Mouse (Mus musculus) inflammation-experienced regulatory T-cells, adult 6 months (primary cell): ENCODE data around the gene Jagn1. TPM values are rescaled to one million over a fixed set of nuclear protein-coding genes. Genes with fewer than 3 reads are reported as not detected.

ENCODE experiments used
- ATAC-seq: one replicate; pipeline ENCODE4 v1.8.0; 2017
- polyA plus RNA-seq, 3 experiments: library from polyadenylated mRNA; unstranded; fragments of 100-300 nt; shearing (Covaris generic); gene quantifications; one replicate each; pipeline ENCODE4 v1.2.1; 2017

Gene Jagn1
- polyA plus RNA-seq, 3 experiments from 2014 or later: 50.3 to 60.1 (median 56.3) TPM

DNA sequence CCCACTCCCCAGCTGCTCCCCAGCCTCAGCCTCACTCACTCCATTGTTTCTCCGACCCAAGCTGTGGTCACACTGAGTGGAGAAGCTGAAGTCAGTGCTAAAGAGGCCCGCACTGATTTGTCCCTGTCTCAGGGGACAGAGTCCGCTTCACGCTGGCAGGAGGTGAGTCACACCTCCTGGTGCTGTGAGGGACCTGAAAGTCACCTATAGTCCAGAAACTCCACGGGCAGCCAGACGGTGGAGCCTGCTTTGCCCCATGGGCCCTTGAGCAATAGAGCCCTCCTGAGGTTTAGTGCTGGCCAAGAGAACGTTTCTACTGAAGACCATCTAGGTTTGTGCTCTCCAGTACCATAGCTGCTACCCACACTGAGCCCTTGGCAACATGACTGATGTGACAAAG lies 7.7 kb upstream of the Jagn1 start:
- ATAC-seq: no peak

DNA sequence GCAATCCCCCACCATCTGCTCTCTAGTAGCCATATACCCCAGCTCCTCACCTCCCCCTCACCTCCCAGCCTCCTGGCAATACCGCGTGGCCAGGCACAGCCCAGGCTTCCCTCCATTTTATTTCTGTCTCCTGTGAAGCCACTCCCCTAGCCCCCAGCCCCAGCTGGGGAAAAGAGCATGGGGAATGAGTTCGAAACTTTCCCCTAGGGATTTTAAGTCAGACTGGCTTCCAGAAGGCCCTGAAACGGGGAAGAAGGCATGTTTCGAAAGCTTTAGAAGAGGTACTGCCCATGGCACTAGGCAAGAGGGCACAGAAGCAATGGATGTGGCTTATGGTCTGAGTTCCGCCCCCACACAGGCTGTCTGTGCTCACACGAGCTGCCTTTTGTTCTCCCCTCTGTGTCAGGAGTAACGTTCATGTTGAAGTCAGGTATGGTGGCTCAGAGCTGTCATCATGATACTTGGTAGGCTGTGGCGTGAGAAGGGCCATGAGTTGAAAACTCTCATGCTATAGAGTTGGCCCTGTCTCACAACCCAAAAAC lies 6.6 kb upstream of the Jagn1 start, which contains the start of gene Cidec:
TSS of gene Cidec (minus strand) at position 97 of the 542 bp plus-strand sequence.
- ATAC-seq: no peak

DNA sequence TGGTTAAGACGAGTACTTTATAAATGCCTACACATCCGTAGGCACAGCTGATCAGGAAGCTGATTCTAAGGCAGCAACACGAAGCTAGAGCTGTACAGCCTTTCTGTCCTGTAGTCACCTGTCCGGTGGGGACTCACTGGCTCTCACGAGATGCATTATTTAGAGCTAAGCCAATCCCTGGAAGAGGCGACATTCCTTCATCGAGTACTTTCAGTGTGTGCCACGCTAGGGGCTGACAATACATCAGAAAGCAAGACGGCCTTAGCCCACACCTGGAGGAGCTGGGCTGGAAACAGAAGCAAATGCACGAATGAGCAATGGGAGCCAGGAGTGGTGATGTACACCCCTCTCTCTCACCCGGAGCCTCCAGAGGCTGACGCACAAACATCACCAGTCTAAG lies 5.2 kb upstream of the Jagn1 start:
- no peak for ATAC-seq

DNA sequence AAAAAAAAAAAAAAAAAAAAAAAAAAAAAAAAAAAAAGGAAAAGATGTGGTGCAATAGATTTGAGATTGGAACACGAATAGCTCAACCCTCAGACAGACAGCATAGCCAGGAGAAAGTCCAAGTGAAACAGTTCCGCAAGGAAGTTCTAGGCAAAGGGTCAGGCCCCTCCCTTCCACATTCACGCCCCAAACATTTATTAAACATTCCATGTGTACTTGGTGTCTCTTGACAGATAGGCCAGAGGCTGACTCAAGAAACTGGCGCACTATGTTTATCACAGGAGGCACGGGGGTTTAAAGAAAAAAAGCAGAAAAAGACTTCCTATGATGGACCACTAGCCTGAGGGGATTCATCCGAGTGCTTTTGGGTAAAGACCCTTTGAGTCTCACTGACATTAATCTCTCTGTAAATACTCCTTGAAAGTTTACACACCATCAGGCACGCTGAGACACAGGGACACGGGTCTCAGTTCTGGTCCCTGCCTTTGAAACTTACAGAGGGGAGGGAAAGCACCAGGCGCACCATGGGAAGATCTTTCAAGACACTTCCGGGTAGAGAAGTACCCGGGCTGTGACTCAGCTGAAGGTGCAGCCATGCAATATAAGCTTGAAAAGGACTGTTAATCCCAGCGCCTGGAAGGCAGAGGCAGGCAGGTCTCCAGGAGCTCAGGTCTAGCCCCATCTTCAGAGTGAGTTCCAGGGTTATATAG lies 3.5 kb upstream of the Jagn1 start:
- no peak for ATAC-seq

DNA sequence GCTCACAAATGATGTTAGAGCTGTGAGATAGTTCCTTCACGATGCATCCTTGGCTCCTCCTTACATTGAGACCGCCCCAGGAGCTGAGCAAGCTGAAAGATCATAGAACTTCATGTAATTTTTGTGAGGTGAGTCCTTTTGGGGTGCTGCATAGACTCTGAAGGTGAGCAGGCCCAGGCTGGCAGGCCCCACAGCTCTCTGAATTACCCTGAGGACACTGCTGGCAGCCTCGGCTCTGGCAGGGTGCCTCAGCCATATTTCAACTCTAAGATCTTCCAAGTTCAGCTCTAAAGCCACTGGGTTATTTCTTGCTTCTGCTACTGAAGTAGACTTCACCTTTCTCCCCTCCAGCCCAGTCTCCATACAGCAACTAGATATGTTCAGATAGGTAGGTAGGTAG lies 1.7 kb upstream of the Jagn1 start:
- no peak for ATAC-seq

DNA sequence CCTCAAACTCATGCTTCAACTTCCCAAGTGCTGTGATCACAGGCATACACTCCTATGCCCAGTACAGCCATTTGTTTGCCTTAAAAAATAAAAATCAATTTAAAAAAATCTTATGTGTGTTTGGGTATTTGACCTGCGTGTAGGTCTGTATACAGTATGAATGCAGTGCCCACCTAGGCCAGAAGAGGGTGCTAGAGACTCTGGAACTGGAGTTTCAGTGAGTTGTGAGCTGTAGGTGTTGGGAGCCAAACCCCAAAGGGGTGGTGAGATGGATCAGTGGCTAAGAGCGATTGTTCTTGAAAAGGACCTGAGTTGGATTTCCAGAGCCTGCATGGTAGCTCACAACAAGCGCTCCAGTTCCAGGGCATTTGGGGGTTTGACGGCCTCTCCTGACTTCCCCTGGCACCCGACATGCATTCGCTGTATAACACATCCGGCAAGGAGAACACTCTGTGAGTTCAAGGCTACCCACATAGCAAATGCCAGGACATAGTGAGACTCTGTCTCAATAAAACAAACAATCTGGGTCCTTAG lies 1.2 kb upstream of the Jagn1 start:
- ATAC-seq: peak; percentile 68

DNA sequence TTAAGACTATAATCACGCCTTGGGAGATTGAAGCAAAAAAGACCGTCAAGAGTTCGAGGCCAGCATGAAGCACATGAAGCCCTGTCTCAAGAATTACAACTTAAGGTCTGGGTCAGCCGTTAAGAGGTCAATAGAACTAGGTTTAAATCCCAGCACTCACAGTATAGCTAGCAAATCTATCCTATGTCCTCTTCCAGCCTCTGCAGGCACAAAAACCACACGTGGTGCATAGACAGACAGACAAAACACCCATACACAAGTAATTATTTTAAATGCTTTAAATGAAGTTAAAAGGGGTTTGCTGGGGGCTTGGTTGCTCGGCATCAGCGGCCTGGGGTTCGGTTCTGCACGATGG lies 305 bp upstream of the Jagn1 start:
- peak; percentile 14 for ATAC-seq

DNA sequence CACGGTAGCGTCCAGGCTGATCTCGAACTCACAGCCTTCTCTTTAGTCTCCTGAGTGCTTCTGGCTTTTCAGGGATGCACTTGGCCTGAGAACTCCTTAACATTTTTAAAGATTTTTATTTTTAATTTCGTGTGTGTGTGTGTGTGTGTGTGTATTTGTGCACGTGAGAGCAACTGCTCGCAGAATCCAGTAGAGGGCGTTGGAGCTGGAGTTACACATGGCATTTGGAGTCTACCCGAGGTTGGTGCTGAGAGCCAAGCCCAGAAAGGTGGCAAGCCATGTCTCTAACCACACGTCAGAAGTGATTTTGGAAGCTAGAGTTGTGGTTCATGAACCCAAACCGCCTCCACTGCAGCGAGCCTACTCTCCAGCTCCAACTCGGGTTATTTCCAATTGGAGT lies 722 bp downstream of the Jagn1 start:
- no peak for ATAC-seq

DNA sequence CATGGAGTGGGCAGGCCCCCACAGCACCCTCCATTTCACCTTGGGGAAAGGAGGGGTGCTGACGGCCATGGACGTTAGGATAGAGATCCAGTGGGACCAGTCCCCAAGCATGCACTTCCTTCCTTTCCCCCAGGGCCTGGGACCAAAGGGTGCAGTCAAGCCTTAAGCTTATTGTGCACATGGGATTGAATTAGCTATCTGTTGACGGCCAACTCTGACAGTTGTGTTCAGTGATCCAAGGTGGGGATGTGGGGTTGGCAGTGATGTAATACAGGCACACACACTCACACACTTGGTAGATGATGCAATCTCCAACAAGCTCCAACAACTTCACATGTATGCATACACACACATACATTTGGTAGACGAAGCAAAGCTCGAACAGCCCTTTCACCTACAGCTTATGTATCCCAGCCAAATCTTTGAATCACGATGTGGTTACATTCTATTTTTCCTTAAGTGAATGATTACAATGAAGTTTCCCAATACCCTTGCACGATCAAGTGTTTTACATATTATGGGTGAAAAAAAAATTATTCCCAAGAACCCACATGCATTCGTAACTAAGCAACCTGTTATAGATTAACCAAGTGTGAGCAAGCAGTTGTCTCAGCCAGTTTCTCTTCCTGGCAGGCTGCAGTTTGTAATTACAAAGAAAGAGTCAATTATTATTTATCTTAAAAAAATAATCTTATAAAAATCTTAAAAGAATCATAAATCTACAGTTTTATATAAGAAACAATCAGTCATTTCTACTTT lies 2.0 kb downstream of the Jagn1 start:
- ATAC-seq: no peak

DNA sequence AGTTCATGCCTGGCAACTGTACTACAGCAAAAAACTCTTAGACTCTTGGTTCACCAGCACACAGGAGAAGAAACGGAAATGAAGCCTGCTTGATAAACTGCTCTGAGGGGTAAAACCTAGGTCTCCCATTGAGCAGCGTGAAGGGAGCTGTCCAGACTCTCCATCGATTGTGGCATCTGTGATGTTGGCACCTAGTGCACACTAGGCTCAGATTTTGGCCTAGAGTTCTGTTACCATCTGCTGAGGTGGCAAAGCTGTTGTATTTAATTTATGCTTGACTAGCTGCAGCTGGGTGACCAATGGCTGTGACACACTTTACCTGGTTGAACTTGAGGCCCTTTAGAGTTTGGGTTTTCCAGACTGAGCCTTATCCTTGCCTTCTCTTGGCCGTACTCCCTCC lies 5.3 kb downstream of the Jagn1 start:
- no peak for ATAC-seq

DNA sequence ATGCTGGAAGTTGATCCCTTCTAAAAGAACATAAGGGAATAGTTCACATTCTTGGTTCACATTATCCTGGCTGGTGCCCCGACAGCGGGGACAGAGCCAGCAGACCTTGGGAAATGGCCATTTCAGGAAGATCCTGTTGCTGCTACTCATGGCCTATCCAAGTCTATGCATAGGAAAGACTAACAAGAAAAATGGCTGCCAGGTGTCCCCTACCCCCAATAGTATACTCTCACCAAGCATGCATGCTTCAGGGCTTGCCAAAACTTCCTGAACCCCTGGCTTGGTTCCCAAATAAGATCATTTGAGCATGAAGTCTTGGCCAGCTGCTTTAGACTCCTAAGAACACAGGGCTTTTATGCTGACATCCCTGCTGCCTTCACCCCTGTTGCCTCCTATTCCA lies 9.5 kb downstream of the Jagn1 start:
- no peak for ATAC-seq

DNA sequence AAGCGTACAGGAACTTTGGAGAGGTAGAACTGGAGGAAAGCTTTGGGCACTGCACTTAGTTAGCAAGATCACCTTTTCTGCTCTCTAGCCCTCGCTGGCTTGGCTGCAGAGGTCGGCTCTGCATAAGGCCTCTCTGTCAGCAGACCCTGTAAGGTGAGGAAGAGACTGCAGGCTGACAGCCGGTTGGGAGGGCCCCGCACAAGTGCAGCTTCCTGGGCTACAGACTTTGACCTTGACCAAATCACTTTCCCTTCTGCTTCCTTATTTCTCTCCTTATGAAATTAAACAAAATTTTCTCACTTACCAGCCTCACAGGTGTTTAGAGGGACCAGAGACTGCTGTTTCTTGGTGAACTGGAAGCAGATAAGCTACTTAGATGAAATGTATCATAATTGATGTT lies 12.6 kb downstream of the Jagn1 start:
- no peak for ATAC-seq

DNA sequence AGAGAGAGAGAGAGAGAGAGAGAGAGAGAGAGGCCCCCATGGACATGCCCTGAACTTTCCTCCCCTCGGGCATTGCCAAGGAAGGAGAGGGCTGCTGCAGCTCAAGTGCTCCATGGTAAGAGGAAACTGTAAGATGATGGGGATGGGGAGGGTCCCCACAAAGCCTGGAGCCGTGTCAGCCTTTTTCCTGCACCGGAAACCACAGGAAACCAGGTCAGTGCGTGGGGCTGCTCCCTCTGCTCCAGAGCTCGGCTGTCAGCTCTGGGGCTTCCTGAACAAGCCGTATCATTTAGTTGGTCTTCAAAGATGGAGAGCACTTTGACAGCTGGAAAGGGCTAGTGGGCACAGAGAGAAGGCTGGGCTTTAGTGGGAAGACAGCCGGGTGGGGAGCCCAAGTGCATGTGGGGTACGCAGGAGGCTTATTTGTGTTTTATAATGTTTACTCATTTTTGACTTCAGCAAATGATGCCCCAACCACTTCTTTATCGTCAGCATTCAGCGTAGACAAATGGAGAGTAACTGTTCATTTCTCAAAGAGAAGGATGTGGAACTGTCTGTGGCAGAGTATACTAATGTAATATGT lies 15.7 kb downstream of the Jagn1 start, which contains the start of gene Il17re:
TSS of gene Il17re (plus strand) at position 533 of the 583 bp plus-strand sequence.
- ATAC-seq: no peak

DNA sequence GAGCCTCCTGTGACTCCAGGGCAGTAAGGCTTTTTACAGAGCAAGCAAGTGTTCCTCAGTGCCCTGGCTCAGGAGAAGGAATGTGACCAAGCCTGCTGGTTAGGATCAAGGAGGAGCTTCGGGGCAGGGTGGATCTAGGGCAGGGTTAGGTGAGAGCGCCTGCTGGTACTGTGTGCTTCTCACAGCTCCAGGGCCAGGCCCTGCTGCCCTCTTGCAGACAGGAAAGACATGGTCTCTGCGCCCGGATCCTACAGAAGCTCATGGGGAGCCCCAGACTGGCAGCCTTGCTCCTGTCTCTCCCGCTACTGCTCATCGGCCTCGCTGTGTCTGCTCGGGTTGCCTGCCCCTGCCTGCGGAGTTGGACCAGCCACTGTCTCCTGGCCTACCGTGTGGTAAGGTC lies 16.3 kb downstream of the Jagn1 start:
- ATAC-seq: no peak

DNA sequence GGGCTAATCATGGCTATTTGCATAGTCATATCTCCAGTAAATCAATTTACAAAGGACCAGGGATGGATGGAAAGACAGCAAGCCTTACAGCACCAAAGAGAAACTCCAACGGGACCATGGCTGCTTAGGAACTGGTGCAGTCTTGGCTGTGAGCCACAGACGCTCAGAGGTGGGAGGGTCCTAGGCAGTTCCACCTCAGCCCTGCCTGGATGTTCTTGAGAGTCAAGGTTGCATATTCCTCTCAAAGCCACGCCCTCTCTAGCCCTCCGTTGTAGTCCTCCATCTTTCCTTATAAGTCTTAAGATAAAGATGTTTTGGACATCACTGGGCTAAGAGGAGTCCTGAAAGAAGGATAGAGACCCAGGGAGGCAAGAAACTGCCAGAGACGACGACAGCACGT lies 21.7 kb downstream of the Jagn1 start:
- no peak for ATAC-seq

DNA sequence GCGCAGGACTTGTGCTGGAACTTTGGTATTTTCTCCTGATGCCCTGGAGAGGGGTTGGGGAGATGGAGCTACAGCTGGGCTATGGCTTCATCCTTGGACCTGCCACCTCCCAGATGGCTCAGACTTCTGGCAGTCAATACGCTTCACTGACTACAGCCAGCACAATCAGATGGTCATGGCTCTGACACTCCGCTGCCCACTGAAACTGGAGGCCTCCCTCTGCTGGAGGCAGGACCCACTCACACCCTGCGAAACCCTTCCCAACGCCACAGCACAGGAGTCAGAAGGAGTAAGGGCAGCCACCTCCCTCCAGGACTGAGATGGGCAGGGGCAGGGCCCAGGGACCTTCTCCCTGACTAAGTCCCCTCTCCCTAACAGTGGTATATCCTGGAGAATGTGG lies 23.2 kb downstream of the Jagn1 start:
- ATAC-seq: no peak

DNA sequence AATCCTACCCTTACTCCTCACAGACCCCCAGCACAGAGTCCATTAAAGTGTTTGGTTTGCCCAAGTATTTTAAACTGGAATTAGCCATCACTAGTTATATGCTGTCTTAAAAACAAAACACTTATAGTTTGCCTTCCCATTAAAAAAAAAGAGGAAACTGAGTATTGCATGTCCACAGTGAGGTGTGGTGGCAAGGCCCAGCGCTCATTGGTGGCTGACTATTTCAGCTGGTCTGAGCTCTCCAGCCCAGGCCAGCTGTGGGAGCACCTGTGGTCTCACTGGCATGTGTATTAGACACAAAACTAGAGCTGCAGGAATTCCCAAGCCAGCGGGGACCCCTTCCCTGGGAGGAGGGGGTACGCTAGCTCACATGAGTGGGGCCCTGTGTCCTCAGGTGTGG lies 26.1 kb downstream of the Jagn1 start:
- ATAC-seq: no peak

DNA sequence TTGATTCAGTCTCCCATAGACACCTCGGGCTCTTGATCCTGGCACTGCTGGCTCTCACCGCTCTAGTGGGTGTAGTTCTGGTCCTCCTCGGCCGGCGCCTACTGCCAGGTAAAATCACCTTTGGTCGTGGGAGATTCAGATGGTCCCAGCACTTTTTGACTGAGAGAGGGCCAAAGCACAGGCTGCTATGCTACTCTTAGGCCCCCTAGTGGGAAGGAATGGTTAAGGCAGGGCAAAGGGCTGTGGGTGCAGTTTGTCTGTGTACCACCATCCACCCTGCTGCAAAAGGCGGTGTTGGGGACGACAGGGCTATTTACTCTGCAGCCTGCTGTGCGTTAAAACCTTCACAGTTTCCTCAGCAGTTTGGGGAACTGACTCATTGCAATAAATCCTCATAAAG lies 26.7 kb downstream of the Jagn1 start:
- ATAC-seq: peak; percentile 97

DNA sequence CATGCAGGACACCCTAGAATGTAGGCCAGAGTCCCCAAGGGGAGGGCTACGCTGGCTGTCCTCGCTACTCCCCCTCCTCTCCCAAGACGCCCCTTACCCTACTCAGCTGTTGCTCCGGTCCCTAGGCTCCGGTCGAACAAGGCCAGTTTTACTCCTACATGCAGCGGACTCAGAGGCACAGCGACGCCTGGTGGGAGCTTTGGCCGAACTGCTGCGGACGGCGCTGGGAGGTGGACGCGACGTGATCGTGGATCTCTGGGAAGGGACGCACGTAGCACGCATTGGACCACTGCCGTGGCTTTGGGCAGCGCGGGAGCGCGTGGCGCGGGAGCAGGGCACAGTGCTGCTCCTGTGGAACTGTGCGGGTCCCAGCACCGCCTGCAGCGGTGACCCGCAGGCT lies 27.1 kb downstream of the Jagn1 start:
- peak; percentile 50 for ATAC-seq

DNA sequence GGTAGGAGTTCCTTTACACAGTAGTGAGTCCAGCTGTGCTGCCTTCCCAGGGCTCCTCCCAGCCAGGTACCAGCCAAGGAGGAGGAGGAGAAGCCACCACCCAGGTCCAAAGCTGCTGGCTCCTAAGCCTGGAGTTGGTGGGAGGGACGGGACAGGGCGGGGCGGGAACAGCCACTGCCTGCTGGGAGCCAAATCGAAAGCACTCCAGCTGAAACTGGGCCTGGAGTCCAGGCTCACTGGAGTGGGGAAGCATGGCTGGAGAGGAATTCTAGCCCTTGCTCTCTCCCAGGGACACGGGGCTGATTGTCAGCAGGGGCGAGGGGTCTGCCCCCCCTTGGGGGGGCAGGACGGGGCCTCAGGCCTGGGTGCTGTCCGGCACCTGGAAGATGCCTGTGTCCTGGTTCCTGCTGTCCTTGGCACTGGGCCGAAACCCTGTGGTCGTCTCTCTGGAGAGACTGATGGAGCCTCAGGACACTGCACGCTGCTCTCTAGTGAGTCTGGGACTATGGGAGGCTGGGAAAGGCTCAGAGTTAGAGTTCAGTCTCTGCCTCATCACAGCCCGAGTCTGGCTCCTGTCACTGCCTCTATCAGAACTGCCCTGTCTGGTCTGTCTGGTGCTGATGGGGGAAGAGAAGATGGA lies 29.0 kb downstream of the Jagn1 start, which contains the start of gene Il17rc:
TSS of gene Il17rc (plus strand) at position 131 of the 640 bp plus-strand sequence.
- ATAC-seq: no peak

DNA sequence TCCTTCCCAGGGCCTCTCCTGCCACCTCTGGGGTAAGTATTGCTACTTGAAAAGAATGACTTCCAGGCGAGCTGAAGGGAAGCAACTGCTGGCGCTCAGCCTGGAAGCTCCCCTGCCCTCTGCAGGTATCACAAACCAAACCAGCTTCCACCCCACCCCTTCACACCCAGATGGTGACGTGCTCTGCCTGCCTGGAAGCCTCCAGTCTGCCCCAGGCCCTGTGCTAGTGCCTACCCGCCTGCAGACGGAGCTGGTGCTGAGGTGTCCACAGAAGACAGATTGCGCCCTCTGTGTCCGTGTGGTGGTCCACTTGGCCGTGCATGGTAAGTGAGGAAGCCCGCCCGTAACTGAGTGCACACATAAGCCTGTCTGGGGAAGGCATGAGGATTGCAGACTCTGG lies 29.7 kb downstream of the Jagn1 start:
- ATAC-seq: no peak

DNA sequence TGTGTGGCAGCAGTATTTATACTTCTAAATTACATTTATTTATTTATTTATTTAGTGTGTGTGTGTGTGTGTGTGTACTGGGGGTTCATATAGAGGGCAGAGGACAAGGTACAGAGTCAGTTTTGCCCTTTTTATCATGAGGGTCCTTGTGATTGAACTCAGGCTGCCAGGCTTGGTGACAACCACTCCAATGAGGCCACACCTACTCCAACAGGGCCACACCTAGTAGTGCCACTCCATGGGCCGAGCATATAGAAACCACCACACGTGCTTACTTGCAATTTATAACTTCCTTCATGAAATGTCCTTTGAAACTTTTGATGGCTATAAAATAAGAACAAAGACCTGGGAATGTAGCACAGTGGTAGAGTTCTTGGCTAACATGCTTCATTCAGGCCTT lies 30.9 kb downstream of the Jagn1 start:
- ATAC-seq: no peak

DNA sequence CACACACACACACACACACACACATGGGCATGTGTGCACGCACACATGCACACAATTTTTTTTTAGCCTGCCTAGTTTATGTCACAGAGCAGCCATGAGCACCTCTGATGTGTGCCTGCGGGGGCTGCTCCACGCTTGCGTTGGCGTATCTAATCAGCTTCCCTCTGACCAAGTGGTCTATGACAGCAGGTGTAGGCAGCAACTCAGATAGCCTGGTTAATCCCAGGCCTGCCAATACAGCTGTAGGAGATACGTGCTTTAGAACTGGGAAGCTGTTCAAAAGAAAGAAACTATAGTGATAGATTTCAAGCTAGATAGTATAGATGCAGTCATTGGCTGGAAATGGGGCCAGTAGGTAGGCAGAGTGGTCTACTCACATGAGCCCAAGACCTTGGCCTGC lies 31.3 kb downstream of the Jagn1 start:
- ATAC-seq: no peak
